Mouse (Mus musculus) heart, adult 11 months (tissue): ENCODE data around the gene Pam16.
"Not testable (repeated sequence)": the region's sequence is repeated elsewhere in the genome, so short reads cannot be mapped to it uniquely, and the experiment has no call there.

Experiments
- DNase-seq: peaks from one replicate; pipeline ENCODE4 v3.0.0; 2022

The Pam16 gene

DNA sequence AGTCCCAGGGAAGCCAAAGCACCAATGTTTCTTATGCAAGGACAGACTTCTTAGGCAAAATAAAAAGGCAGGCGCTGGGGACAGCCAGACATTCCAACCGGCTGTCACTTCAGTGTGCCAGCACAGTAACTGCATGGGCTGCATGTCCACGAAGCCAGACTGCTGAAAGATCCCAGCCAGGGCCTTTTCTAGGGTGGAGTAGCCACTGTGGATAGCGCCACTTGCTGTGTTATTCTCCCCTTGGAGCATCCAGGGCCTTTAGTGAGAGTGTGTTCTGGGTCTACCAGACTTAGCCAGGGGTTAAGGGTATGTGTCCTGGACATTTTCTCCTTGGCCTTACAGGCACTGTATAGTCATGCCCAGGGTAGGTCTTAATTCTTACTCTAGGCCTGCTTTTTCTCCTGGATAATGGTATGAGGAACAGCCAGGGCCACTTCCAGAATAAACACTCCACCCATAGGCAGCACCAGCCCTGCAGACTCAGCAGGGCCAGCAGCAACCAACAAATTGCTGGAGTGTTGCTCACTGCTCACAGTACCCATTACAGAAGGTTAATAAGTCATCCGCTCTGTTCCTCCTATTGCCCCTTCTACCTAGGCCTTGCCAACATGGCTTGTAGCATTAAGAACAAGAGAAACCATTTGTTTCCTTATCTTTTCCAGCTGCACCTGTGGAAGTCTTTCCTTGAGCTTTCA is 37.1 kb downstream of the Pam16 start:
- peak; percentile 95 for DNase-seq

- peak; percentile 100 for DNase-seq
These were observed 38.2 kb downstream of the Pam16 start for GRCm38 (mm10) chr16:4586531-4587123.

DNA sequence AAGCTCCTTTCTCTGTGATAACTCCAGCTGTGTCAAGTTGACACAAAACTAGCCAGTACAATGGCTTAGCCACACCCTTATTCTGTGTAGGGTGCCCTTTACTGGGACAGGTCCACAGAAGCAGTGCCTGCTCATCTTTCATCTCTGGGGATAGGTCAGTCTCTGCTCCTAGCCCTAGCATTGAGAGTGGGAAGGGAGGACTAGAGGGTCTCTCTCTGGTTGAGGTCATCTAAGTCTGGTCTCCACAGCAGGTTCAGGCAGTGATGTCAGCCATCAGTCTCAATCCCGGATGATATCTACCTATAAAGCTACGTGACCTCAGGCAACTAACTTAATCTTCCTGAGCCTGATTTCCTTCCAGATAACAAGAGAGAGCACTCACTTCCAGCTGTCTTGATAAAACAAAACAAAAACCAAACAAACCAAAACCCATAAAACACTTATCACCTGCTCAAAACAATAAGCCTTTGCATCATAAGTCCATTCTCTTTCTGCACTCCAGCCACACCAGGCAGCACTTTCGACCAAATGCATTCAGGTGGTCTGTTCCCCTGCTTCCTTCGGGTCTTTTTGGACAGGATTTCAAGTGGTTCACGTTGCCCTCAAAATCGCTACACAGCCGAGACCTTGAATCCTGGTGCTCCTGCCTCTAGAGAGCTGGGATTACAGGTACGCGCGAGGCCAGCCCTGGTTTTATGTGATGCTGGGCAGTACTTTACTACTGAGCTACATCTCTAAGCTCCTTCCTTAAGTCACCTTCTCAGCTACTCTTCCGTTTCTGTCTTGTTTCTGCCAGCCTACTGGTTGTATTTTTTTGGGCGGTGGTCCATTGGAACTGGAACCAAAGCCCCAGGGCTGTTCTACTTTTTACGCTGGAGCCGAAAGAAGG is 38.9 kb downstream of the Pam16 start:
- no peak for DNase-seq

DNA sequence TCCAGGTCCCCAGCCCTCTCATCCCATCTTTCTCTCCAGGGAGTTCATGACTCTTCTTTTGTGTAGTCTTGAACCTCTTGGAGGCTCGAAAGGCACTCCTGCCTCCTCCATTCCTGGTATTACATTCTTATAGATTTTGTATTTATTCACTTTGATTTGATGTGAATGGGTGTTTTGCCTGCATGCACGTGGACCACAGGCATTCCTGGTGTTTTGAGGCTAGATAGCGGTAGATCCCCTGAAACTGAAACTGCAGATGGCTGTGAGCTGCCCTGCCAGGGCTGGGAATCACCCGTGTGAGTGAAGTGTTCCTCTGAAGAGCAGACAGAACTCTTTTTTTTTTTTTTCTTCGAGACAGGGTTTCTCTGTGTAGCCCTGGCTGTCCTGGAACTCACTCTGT is 40.4 kb downstream of the Pam16 start:
- no peak for DNase-seq

GRCm38 (mm10) chr16:4583807-4584206 is 41.0 kb downstream of the Pam16 start:
- no peak for DNase-seq

GRCm38 (mm10) chr16:4581179-4581578 is 43.6 kb downstream of the Pam16 start:
- DNase-seq, result not testable (repeated sequence)

DNA sequence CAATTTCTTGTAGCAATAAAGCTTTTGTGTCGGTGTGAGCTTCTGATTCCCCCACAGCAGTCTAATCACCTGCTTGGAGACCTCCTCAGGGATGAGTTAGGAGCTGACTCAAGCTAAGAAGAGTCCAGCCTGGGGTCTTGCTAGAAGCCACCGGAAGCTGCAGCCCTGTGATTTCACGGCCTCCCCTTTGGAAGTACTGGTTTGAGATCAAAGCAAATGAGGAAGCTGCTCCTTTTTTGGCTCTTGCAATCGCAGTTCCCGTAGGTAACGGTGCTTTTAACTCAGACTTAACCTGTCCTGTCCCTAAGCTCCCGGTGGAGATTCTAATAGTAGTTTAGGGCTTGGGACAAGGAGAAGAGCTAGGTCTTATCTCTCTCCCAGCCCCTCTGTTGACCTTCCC is 46.2 kb downstream of the Pam16 start:
- DNase-seq, result no peak

GRCm38 (mm10) chr16:4576873-4577272 is 47.9 kb downstream of the Pam16 start:
- no peak for DNase-seq

- DNase-seq, result no peak
These were observed 48.8 kb downstream of the Pam16 start for GRCm38 (mm10) chr16:4576038-4576437.

GRCm38 (mm10) chr16:4570737-4571136 is 54.1 kb downstream of the Pam16 start:
- DNase-seq, result no peak

- peak; percentile 97 for DNase-seq
These were observed 56.9 kb downstream of the Pam16 start for GRCm38 (mm10) chr16:4567912-4568311.
